Mouse (Mus musculus): Measurements from ENCODE around the gene Ctla4.

DNA sequence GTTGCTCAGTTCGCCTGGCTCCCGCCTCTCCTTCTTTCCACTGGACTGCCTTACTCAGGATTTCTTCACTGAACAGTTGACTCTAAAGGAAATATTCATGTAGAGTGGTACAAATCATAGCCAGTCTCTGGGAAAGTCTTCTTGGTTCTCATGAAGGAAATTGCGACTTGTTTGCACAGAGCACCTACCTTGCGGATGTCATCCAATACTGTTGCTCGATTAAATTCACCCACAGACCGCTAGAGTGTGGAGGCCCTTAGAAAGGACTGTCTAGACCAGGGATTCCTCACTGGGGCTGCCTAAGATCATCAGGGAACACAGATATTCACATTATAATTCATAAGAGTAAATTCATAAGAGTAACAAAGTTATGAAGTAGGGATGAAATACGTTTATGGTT, 66.9 kb downstream of the Ctla4 start:
- no peak for TF ChIP-seq USF1 (IDR thresholded peaks at IDR 0.05; ENCODE audit: low read depth)
- TF ChIP-seq POLR2A (IDR thresholded peaks at IDR 0.05; ENCODE audit: insufficient read length, low read depth) = no peak
- TF ChIP-seq TCF3 (IDR thresholded peaks at IDR 0.05; ENCODE audit: insufficient read length, low read depth) = no peak
- TF ChIP-seq E2F4 (IDR thresholded peaks at IDR 0.05; ENCODE audit: insufficient read depth) = no peak
- TF ChIP-seq MYOG (IDR thresholded peaks at IDR 0.05; ENCODE audit: control insufficient read depth in 1 of 3, insufficient read depth in 1 of 3, insufficient read length in 2 of 3, low read depth in 2 of 3) = no peak
- no peak for TF ChIP-seq POLR2AphosphoS2 (IDR thresholded peaks at IDR 0.05; ENCODE audit: insufficient read length, low read depth)
- no peak for TF ChIP-seq TCF12 (IDR thresholded peaks at IDR 0.05; ENCODE audit: insufficient read depth, poor library complexity, severe bottlenecking)
- no peak for TF ChIP-seq MYOD1 (IDR thresholded peaks at IDR 0.05; ENCODE audit: control insufficient read depth in 1 of 3, insufficient read length in 2 of 3, low read depth in 2 of 3)
- no peak for TF ChIP-seq MAX (IDR thresholded peaks at IDR 0.05; ENCODE audit: low read depth)
